Mouse (Mus musculus): Measurements from ENCODE around the gene Cacna1c. TPM values are rescaled to one million over a fixed set of nuclear protein-coding genes. Genes with fewer than 3 reads are reported as not detected.

The Cacna1c gene
- polyA plus RNA-seq, 1 experiment = not detected

DNA sequence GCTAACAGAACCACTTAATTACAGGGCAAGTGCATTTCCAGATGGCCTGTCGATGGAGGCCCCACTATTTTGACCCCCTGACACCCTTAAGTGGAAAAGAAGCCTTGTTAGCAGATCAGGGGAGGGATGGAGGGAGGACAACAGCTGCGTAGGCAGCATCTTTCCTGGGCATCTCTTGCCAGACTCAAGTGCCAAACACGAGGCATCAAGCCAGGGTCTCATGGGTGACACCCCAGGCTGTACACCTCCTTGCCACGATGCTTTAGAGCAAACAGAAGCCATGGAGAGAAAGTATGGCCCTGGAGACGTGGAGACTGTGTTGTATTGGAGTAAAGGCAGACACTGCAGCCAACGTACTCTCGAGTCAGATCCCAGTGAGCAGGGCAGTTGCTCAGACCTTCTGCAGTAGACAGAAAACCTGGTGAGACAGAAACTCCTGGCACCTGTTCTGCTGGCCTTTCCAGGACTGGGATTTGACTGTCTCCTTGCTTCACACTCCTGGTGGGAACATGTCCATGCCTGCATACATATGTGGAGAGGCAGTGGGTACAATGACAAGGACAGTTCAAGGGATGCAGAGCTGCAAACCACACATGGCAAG, 325.9 kb downstream of the Cacna1c start:
- H3K4me2 ChIP-seq (ENCODE audit: low read depth) = no peak overlapping the region
- no peak overlapping the region for H3K4me3 ChIP-seq
- H3K27me3 ChIP-seq (ENCODE audit: control insufficient read depth, insufficient read depth, insufficient read length) = peaks cover 4% of the 10 kb centered on the region
- TF ChIP-seq POLR2AphosphoS2 (IDR thresholded peaks at IDR 0.05; ENCODE audit: insufficient read length, low read depth) = no peak
- no peak for TF ChIP-seq TCF12 (IDR thresholded peaks at IDR 0.05; ENCODE audit: insufficient read depth, poor library complexity, severe bottlenecking)
- TF ChIP-seq CEBPB (IDR thresholded peaks at IDR 0.05; ENCODE audit: insufficient read depth, poor library complexity, severe bottlenecking) = no peak
- TF ChIP-seq USF1 (IDR thresholded peaks at IDR 0.05; ENCODE audit: low read depth) = no peak
- no peak for TF ChIP-seq SRF (IDR thresholded peaks at IDR 0.05; ENCODE audit: control insufficient read depth, insufficient read length, low read depth)
- no peak for TF ChIP-seq MYOG (IDR thresholded peaks at IDR 0.05; ENCODE audit: control insufficient read depth in 1 of 3, insufficient read depth in 1 of 3, insufficient read length in 2 of 3, low read depth in 2 of 3)
- TF ChIP-seq TCF3 (IDR thresholded peaks at IDR 0.05; ENCODE audit: insufficient read length, low read depth) = no peak
- no peak for TF ChIP-seq MYOD1 (IDR thresholded peaks at IDR 0.05; ENCODE audit: control insufficient read depth in 1 of 3, insufficient read length in 2 of 3, low read depth in 2 of 3)
- TF ChIP-seq REST (IDR thresholded peaks at IDR 0.05; ENCODE audit: insufficient read depth, insufficient read length) = no peak
- TF ChIP-seq MAX (IDR thresholded peaks at IDR 0.05; ENCODE audit: low read depth) = no peak
- no peak for TF ChIP-seq E2F4 (IDR thresholded peaks at IDR 0.05; ENCODE audit: insufficient read depth)
- TF ChIP-seq POLR2A (IDR thresholded peaks at IDR 0.05; ENCODE audit: insufficient read length, low read depth) = no peak
- H3ac ChIP-seq (ENCODE audit: control insufficient read depth, insufficient read length) = no peak overlapping the region
- no peaks in the 10 kb centered on the region for H3K79me2 ChIP-seq (ENCODE audit: control insufficient read depth, insufficient read depth)
- H3K36me3 ChIP-seq (ENCODE audit: control insufficient read depth, insufficient read depth) = no peaks in the 10 kb centered on the region

DNA sequence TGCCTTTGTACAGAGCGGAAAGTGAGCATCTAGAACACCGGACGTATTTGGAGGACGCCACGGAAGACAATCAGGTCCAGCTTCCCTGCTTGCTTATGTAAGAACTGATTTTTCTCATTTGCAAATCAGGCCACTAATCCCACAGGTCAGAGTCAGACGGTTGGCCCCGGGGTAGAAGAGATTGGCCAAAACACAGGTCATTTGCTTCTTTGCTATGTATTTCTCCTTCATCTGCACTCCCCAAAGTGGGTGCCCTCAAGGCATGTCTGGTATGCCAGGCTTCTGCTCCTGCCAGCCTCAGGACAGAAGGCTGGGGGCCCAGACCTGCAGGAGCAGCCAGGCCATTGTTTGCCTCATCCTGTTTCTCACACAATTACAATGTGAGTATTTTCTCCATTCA, 328.8 kb downstream of the Cacna1c start:
- Histone ChIP-seq H3K4me2 (ENCODE audit: low read depth) (no peak overlapping the region), H3K27me3 (ENCODE audit: control insufficient read depth, insufficient read depth, insufficient read length) (peaks cover 4% of the 10 kb centered on the region), H3K79me2 (ENCODE audit: control insufficient read depth, insufficient read depth) (no peaks in the 10 kb centered on the region), H3K36me3 (ENCODE audit: control insufficient read depth, insufficient read depth) (no peaks in the 10 kb centered on the region), H3ac (ENCODE audit: control insufficient read depth, insufficient read length) (no peak overlapping the region), H3K4me3 (no peak overlapping the region)
- no peak for TF ChIP-seq POLR2A (IDR thresholded peaks at IDR 0.05; ENCODE audit: insufficient read length, low read depth)
- TF ChIP-seq USF1 (IDR thresholded peaks at IDR 0.05; ENCODE audit: low read depth) = no peak
- no peak for TF ChIP-seq MYOD1 (IDR thresholded peaks at IDR 0.05; ENCODE audit: control insufficient read depth in 1 of 3, insufficient read length in 2 of 3, low read depth in 2 of 3)
- no peak for TF ChIP-seq MAX (IDR thresholded peaks at IDR 0.05; ENCODE audit: low read depth)
- no peak for TF ChIP-seq CEBPB (IDR thresholded peaks at IDR 0.05; ENCODE audit: insufficient read depth, poor library complexity, severe bottlenecking)
- TF ChIP-seq TCF12 (IDR thresholded peaks at IDR 0.05; ENCODE audit: insufficient read depth, poor library complexity, severe bottlenecking) = no peak
- TF ChIP-seq MYOG (IDR thresholded peaks at IDR 0.05; ENCODE audit: control insufficient read depth in 1 of 3, insufficient read depth in 1 of 3, insufficient read length in 2 of 3, low read depth in 2 of 3) = no peak
- no peak for TF ChIP-seq POLR2AphosphoS2 (IDR thresholded peaks at IDR 0.05; ENCODE audit: insufficient read length, low read depth)
- no peak for TF ChIP-seq TCF3 (IDR thresholded peaks at IDR 0.05; ENCODE audit: insufficient read length, low read depth)
- no peak for TF ChIP-seq SRF (IDR thresholded peaks at IDR 0.05; ENCODE audit: control insufficient read depth, insufficient read length, low read depth)
- no peak for TF ChIP-seq REST (IDR thresholded peaks at IDR 0.05; ENCODE audit: insufficient read depth, insufficient read length)
- TF ChIP-seq E2F4 (IDR thresholded peaks at IDR 0.05; ENCODE audit: insufficient read depth) = no peak

- Histone ChIP-seq H3ac (ENCODE audit: control insufficient read depth, insufficient read length) (no peak overlapping the region), H3K27me3 (ENCODE audit: control insufficient read depth, insufficient read depth, insufficient read length) (peaks cover 4% of the 10 kb centered on the region), H3K4me3 (no peak overlapping the region), H3K4me2 (ENCODE audit: low read depth) (no peak overlapping the region), H3K36me3 (ENCODE audit: control insufficient read depth, insufficient read depth) (no peaks in the 10 kb centered on the region), H3K79me2 (ENCODE audit: control insufficient read depth, insufficient read depth) (no peaks in the 10 kb centered on the region)
- no peak for TF ChIP-seq POLR2AphosphoS2 (IDR thresholded peaks at IDR 0.05; ENCODE audit: insufficient read length, low read depth)
- TF ChIP-seq REST (IDR thresholded peaks at IDR 0.05; ENCODE audit: insufficient read depth, insufficient read length) = no peak
- TF ChIP-seq E2F4 (IDR thresholded peaks at IDR 0.05; ENCODE audit: insufficient read depth) = no peak
- no peak for TF ChIP-seq MAX (IDR thresholded peaks at IDR 0.05; ENCODE audit: low read depth)
These were observed 329.3 kb downstream of the Cacna1c start for GRCm38 (mm10) chr6:118866889-118867288.

- no peak overlapping the region for H3ac ChIP-seq (ENCODE audit: control insufficient read depth, insufficient read length)
- H3K36me3 ChIP-seq (ENCODE audit: control insufficient read depth, insufficient read depth) = no peaks in the 10 kb centered on the region
- peaks cover 6% of the 10 kb centered on the region for H3K27me3 ChIP-seq (ENCODE audit: control insufficient read depth, insufficient read depth, insufficient read length)
- no peaks in the 10 kb centered on the region for H3K79me2 ChIP-seq (ENCODE audit: control insufficient read depth, insufficient read depth)
- H3K4me2 ChIP-seq (ENCODE audit: low read depth) = peak overlapping the region; percentile 35
- H3K4me3 ChIP-seq = no peak overlapping the region
- TF ChIP-seq TCF3 (IDR thresholded peaks at IDR 0.05; ENCODE audit: insufficient read length, low read depth) = no peak
- no peak for TF ChIP-seq POLR2A (IDR thresholded peaks at IDR 0.05; ENCODE audit: insufficient read length, low read depth)
- no peak for TF ChIP-seq TCF12 (IDR thresholded peaks at IDR 0.05; ENCODE audit: insufficient read depth, poor library complexity, severe bottlenecking)
- no peak for TF ChIP-seq E2F4 (IDR thresholded peaks at IDR 0.05; ENCODE audit: insufficient read depth)
- TF ChIP-seq MYOD1 (IDR thresholded peaks at IDR 0.05; ENCODE audit: control insufficient read depth in 1 of 3, insufficient read length in 2 of 3, low read depth in 2 of 3) = no peak
- TF ChIP-seq POLR2AphosphoS2 (IDR thresholded peaks at IDR 0.05; ENCODE audit: insufficient read length, low read depth) = no peak
- TF ChIP-seq SRF (IDR thresholded peaks at IDR 0.05; ENCODE audit: control insufficient read depth, insufficient read length, low read depth) = no peak
- no peak for TF ChIP-seq MAX (IDR thresholded peaks at IDR 0.05; ENCODE audit: low read depth)
- no peak for TF ChIP-seq CEBPB (IDR thresholded peaks at IDR 0.05; ENCODE audit: insufficient read depth, poor library complexity, severe bottlenecking)
- no peak for TF ChIP-seq USF1 (IDR thresholded peaks at IDR 0.05; ENCODE audit: low read depth)
- no peak for TF ChIP-seq MYOG (IDR thresholded peaks at IDR 0.05; ENCODE audit: control insufficient read depth in 1 of 3, insufficient read depth in 1 of 3, insufficient read length in 2 of 3, low read depth in 2 of 3)
- no peak for TF ChIP-seq REST (IDR thresholded peaks at IDR 0.05; ENCODE audit: insufficient read depth, insufficient read length)
These were observed 330.3 kb downstream of the Cacna1c start for GRCm38 (mm10) chr6:118865777-118866380.

Measured in myocyte (in vitro differentiated cells).